Mouse (Mus musculus) layer of hippocampus, adult 8-10 months (tissue): ENCODE measurements around the gene Kctd20. TPM values are rescaled to one million over a fixed set of nuclear protein-coding genes. Genes with fewer than 3 reads are reported as not detected.

Experiments
- DNase-seq, 2 experiments: peaks; one replicate each; pipeline ENCODE4 v3.0.0; 2022; ENCODE audit warnings: low spot score in 2 of 2
- total RNA-seq, 4 experiments: library from RNA; stranded (reverse); gene quantifications; 2 replicates each; pipeline ENCODE4 v1.2.4; 2022

Gene Kctd20
- total RNA-seq, 4 experiments from 2014 or later = 56.0 to 80.0 (median 62.1) TPM

GRCm38 (mm10) chr17:29018292-29018984, 66.7 kb downstream of the Kctd20 start:
- no peak for DNase-seq

Other genes starting within 250 kb of the Kctd20 start
- 1 to 10 TPM; 2.5 to 5.3 (median 3.2) TPM for gene AC170998.1, start 225.9 kb upstream of the Kctd20 start, total RNA-seq
- 1 to 10 TPM; 1.0 to 3.5 (median 2.0) TPM for gene Mapk13, start 182.7 kb upstream of the Kctd20 start, total RNA-seq
- gene Brpf3, start 150.9 kb upstream of the Kctd20 start, total RNA-seq = 10 to 100 TPM; 39.8 to 56.2 (median 50.5) TPM
- gene Pnpla1, start 93.5 kb upstream of the Kctd20 start, total RNA-seq = under 1 TPM; 0.43 to 0.84 (median 0.70) TPM
- 1 to 10 TPM; 3.2 to 6.4 (median 4.9) TPM for gene 4930539E08Rik, start 36.6 kb upstream of the Kctd20 start, total RNA-seq
- not detected for gene Pxt1, start 8.1 kb upstream of the Kctd20 start, total RNA-seq
- 10 to 100 TPM; 56.9 to 81.7 (median 64.5) TPM for gene Stk38, start 56.0 kb downstream of the Kctd20 start, total RNA-seq
- gene Srsf3, start 80.7 kb downstream of the Kctd20 start, total RNA-seq = 100 to 1,000 TPM; 117 to 141 (median 132) TPM
- gene Cdkn1a, start 139.0 kb downstream of the Kctd20 start, total RNA-seq = 10 to 100 TPM in 1 of 4 experiments, 1 to 10 TPM in 3; 7.0 to 12.5 (median 8.8) TPM
- under 1 TPM in 2 of 4 experiments, not detected in 2; 0.16 to 0.30 TPM for gene Rab44, start 162.2 kb downstream of the Kctd20 start, total RNA-seq